Mouse (Mus musculus): ENCODE measurements around the gene Psmd7. TPM values are rescaled to one million over a fixed set of nuclear protein-coding genes. Genes with fewer than 3 reads are reported as not detected.
"Not testable (repeated sequence)": the region's sequence is repeated elsewhere in the genome, so short reads cannot be mapped to it uniquely, and the experiment has no call there.

The Psmd7 gene
- polyA plus RNA-seq (2016; fragmentation: Nextera tagmentation; extraction: Ambion mirVana) = 248 and 324 TPM in 2 replicates

DNA sequence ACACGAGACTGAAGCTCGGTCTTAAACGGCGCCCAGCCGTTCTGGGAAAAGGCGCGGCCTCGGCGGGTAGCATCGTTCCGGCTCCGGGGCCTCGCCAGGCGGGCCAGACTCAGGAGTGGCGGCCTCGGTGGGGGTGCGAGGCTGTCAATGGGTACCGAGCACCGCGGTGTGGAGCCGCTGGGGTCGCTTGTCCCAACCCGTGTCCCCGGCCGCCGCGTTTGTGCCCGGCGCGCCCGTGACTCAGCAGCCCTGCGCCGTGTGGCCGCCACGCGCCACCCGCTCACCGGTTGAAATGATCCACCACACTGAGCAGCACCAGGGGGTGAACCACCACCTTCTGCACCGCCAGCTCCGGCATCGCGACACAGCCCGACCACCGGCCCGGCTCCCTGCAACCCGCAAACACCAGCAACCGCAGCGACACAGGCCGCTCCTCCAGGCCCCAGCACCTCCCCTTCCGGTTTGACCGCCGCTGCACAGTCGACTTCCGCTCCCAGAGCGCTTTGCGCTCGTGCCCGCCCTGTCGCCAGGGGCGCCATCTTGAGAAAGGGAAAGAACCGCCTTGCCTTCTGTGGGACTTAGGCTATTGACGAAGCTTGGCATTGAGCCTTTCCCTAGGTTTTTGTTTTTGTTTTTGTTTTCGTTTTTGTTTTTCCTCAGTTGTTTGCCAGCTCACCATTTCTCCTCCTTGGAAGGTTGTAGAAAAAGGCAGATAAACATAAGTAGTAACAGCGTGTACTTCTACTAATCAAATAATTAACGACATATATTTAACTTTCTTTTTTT lies at the start of gene Psmd7:
Gene Psmd7 (minus strand): TSS at position 470 of the 786 bp plus-strand sequence.
- peak; percentile 96 for DNase-seq (ENCODE audit: low spot score)
- H3K27ac ChIP-seq = peak within 1 kb of the TSS; percentile 95
- H3K4me3 ChIP-seq = peak within 1 kb of the TSS; percentile 98
- no peaks in the 10 kb centered on the region for H3K27me3 ChIP-seq (ENCODE audit: insufficient read depth, poor library complexity, severe bottlenecking)
- peaks cover 31% of the 10 kb centered on the region for H3K36me3 ChIP-seq
- no peaks in the 10 kb centered on the region for H3K9me3 ChIP-seq
- 1% methylated on average over 65 of the region's 65 CpGs for WGBS
- H3K4me1 ChIP-seq = peaks cover 7% of the 10 kb centered on the region; the same call in 1 of the 2 replicates

DNA sequence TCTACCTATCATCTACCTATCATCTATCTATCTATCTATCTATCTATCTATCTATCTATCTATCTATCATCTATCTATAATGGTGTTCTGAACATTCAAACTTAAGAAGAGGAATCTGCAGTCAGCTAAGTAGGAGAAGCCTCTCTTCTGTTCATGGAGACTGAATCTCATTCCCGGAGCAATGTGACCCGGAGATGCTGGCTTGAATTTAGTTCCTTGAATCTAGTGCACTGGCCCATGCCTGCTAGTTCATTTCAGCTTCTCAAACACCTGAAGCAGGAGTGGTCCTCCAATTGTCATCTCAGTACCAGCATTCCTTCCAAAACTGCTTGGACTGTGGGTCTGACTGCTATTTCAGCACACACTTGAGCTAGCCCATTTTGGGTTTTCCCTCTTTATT lies 45.5 kb upstream of the Psmd7 start:
- no peak overlapping the region for H3K27ac ChIP-seq
- no peaks in the 10 kb centered on the region for H3K9me3 ChIP-seq
- no peak overlapping the region for H3K4me3 ChIP-seq
- no peaks in the 10 kb centered on the region for H3K36me3 ChIP-seq
- 93% methylated on average over 2 of the region's 2 CpGs for WGBS
- no peaks in the 10 kb centered on the region for H3K27me3 ChIP-seq (ENCODE audit: insufficient read depth, poor library complexity, severe bottlenecking)
- DNase-seq (ENCODE audit: low spot score) = peak; percentile 53
- no peaks in the 10 kb centered on the region for H3K4me1 ChIP-seq

DNA sequence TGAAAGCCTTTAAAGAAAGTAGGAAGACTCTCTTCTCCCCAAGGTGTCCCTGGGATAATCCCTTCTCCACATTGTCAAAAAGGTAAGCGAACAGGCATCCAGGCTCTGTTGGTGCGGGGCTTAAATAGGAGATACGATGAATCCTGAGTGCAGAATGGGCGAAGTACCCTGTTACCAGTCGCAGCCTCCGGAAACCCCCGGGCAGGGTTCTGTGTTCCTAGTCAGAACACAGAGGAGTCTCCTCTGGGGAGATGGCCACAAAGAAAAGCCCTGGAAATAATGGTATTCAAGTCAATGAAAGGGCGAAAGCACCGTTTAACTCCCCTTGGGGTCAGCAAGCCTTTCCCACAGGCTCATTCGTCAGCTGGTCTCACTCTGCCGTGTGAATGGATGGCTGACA lies 41.4 kb upstream of the Psmd7 start:
- no peaks in the 10 kb centered on the region for H3K4me1 ChIP-seq
- H3K4me3 ChIP-seq = no peak overlapping the region
- peak; percentile 64 for DNase-seq (ENCODE audit: low spot score)
- 82% methylated on average over 11 of the region's 11 CpGs for WGBS
- H3K36me3 ChIP-seq = no peaks in the 10 kb centered on the region
- H3K9me3 ChIP-seq = no peaks in the 10 kb centered on the region
- H3K27ac ChIP-seq = no peak overlapping the region
- H3K27me3 ChIP-seq (ENCODE audit: insufficient read depth, poor library complexity, severe bottlenecking) = no peaks in the 10 kb centered on the region

DNA sequence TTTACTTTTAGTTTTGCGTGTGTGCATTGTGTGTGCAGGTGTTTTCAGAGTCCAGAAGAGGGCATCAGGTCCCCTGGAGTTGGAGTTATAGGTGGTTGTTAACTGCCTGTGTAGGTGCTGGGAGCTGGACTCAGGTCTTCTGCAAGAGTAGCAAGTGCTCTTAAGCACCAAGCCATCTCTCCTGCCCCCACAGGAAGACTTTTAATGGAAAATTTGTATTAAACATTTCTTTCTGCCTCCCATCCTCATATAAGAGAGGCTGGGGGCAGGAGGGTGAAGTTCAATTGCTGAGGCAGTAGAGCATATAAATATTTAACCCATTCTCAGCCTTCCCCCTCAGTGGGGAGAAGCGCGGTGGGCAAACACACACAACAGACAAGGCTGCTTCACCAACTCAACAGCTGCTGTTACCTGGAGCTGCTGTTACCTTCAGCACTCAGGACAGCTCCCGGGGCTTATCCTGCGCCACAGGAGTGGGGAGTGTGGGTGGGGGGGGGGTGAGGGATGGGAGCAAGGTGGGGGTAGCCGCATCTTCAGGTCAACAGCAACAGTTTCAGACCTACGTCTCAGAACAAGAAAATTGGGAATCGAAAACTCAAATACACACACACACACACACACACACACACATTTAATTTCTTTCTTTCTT lies 40.4 kb upstream of the Psmd7 start:
- DNase-seq (ENCODE audit: low spot score) = peak; percentile 53
- no peaks in the 10 kb centered on the region for H3K27me3 ChIP-seq (ENCODE audit: insufficient read depth, poor library complexity, severe bottlenecking)
- 56% methylated on average over 8 of the region's 8 CpGs for WGBS

GRCm38 (mm10) chr8:107627881-107628280 lies 39.6 kb upstream of the Psmd7 start:
- DNase-seq (ENCODE audit: low spot score) = no peak
- Histone ChIP-seq H3K27me3 (ENCODE audit: insufficient read depth, poor library complexity, severe bottlenecking) (no peaks in the 10 kb centered on the region), H3K9me3 (no peaks in the 10 kb centered on the region), H3K4me3 (no peak overlapping the region), H3K4me1 (no peaks in the 10 kb centered on the region), H3K36me3 (no peaks in the 10 kb centered on the region), H3K27ac (no peak overlapping the region)
- WGBS = 87% methylated on average over 9 of the region's 9 CpGs

More for the DNA sequence above, 40.4 kb upstream of the Psmd7 start:
- H3K4me3 ChIP-seq = no peak overlapping the region
- no peaks in the 10 kb centered on the region for H3K4me1 ChIP-seq
- H3K36me3 ChIP-seq = no peaks in the 10 kb centered on the region
- no peak overlapping the region for H3K27ac ChIP-seq
- no peaks in the 10 kb centered on the region for H3K9me3 ChIP-seq

GRCm38 (mm10) chr8:107624301-107624700 lies 36.0 kb upstream of the Psmd7 start:
- H3K4me3 ChIP-seq; H3K4me1 ChIP-seq; H3K36me3 ChIP-seq; H3K27me3 ChIP-seq (ENCODE audit: insufficient read depth, poor library complexity, severe bottlenecking); H3K27ac ChIP-seq; H3K9me3 ChIP-seq: not testable (repeated sequence)
- DNase-seq (ENCODE audit: low spot score) = peak; percentile 56

DNA sequence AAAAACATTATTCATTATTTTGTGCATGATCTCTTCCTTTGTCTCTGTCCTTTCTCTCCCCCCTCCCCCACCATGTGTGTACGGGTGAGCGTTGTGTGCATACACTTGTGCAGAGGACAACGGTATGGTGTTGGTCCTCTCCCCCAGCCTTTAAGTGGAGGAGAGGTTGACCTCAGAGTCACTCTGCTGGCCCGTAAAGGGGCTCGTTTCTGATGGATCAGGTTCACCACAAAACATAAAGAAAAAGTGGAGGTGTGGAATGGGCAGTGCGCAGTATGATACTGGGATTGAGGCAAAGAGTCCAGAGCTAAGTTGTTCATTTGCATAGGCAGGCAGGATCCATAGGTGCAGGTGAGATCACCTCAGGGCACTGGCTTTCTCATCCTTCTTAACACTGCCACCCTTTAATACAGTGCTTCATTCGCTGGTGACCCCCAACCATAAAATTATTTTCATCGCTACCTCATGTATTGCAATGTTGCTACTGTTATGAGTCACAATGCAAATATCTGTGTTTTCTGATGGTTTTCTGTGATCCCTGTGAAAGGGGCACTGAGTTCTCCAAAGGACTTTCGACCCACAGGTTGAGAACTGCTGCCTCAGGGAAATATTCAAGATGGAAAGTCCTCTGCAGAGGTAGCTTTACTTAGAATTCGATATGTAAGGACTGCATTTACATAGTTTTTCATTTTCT lies 33.8 kb upstream of the Psmd7 start:
- Histone ChIP-seq H3K36me3 (no peaks in the 10 kb centered on the region), H3K9me3 (no peaks in the 10 kb centered on the region), H3K4me1 (no peaks in the 10 kb centered on the region), H3K27ac (no peak overlapping the region), H3K27me3 (ENCODE audit: insufficient read depth, poor library complexity, severe bottlenecking) (no peaks in the 10 kb centered on the region), H3K4me3 (no peak overlapping the region)
- WGBS = 89% methylated on average over 10 of the region's 10 CpGs
- peak; percentile 73 for DNase-seq (ENCODE audit: low spot score)

DNA sequence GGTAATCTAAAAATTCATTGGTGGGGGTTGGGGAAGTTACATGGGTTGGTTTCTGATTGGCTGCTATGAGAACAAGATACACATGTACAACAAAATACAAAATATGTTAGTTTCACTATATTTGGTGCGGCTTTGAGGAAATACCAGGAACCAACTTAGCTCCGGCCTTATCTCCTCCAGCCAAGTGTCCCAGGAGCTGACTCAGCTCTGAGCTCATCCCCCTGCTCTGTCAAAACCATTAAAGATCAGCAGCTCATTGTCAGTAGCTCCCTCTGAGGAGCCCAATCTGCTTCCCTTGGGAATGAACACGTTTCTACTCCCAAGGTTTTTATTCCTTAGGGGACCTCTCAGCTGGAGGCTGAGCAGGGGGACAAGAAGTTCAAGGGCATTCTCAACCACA lies 32.9 kb upstream of the Psmd7 start:
- WGBS = 20% methylated on average over 3 of the region's 3 CpGs
- DNase-seq (ENCODE audit: low spot score) = no peak
- Histone ChIP-seq H3K9me3 (no peaks in the 10 kb centered on the region), H3K27ac (no peak overlapping the region), H3K36me3 (no peaks in the 10 kb centered on the region), H3K27me3 (ENCODE audit: insufficient read depth, poor library complexity, severe bottlenecking) (no peaks in the 10 kb centered on the region), H3K4me3 (no peak overlapping the region), H3K4me1 (no peaks in the 10 kb centered on the region)

DNA sequence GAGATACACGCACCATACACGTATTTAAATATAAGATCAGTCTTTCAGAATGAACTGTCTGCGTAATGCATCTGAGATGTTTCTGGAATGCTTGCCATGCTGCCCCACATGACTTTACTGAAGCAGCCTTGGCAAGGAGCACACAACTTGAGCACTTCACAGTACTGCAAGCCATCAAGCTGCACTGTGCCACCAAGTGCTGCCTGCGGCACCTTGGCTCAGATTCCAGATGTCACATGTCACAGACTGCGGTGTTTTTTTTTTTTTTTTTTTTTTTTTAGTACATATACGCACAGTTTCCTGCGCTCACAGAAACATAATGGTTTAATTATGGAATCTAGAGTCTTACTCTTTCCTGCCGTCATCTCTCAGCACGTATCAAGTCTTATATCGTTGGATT lies 30.2 kb upstream of the Psmd7 start:
- H3K9me3 ChIP-seq = no peaks in the 10 kb centered on the region
- no peak for DNase-seq (ENCODE audit: low spot score)
- no peaks in the 10 kb centered on the region for H3K27me3 ChIP-seq (ENCODE audit: insufficient read depth, poor library complexity, severe bottlenecking)
- 88% methylated on average over 10 of the region's 10 CpGs for WGBS
- H3K36me3 ChIP-seq = no peaks in the 10 kb centered on the region
- no peak overlapping the region for H3K27ac ChIP-seq
- no peaks in the 10 kb centered on the region for H3K4me1 ChIP-seq
- H3K4me3 ChIP-seq = no peak overlapping the region

DNA sequence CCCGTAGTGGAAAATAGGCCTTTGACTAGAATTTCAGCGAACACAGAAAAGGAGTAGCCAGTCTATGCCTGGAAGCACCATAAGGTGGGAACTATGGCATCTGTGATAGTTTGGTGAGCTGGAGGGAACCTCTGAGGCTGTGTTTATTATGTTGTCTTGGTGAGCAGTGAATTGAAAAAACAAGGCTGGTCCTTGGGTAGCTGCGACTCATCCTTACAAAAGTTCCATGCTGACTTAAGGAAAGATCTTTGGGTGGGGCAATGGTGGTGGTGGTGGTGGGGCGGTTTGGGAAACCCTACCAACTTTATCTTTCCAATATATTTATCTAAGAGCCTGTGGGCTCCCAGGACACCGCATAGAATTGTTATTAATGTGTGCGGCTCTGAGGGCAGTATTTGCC lies 25.1 kb upstream of the Psmd7 start:
- Histone ChIP-seq H3K9me3 (no peaks in the 10 kb centered on the region), H3K36me3 (no peaks in the 10 kb centered on the region), H3K27me3 (ENCODE audit: insufficient read depth, poor library complexity, severe bottlenecking) (no peaks in the 10 kb centered on the region), H3K4me3 (no peak overlapping the region), H3K4me1 (no peaks in the 10 kb centered on the region), H3K27ac (no peak overlapping the region)
- 84% methylated on average over 6 of the region's 6 CpGs for WGBS
- peak; percentile 55 for DNase-seq (ENCODE audit: low spot score)

DNA sequence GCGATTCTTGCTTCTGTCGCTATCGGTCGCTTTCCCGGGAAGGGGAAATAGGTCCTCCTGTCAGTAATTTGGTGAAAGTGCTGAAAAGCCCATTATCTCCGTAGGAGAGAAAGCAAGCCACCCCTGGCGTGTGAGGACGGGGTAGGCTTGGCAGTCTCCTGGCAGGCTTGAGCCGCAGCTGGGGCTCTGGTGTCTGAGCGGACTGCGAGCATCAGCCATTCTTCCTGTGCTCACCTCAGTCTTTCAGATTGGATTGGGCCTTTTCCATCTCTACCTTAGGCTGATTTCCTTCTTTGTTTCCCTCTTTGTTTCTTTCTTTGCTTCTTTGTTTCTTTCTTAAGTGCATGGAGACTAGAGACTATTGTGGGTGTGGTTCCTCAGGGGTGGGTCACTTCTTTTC lies 22.6 kb upstream of the Psmd7 start:
- peak; percentile 67 for DNase-seq (ENCODE audit: low spot score)
- H3K27ac ChIP-seq = no peak overlapping the region

GRCm38 (mm10) chr8:107608751-107609150 lies 20.5 kb upstream of the Psmd7 start:
- Histone ChIP-seq H3K4me3 (no peak overlapping the region), H3K9me3 (no peaks in the 10 kb centered on the region), H3K4me1 (no peaks in the 10 kb centered on the region), H3K36me3 (no peaks in the 10 kb centered on the region), H3K27me3 (ENCODE audit: insufficient read depth, poor library complexity, severe bottlenecking) (no peaks in the 10 kb centered on the region; the same call in 1 of the 2 replicates), H3K27ac (no peak overlapping the region)
- DNase-seq (ENCODE audit: low spot score) = peak; percentile 27
- 85% methylated on average over 7 of the region's 7 CpGs for WGBS

More for the DNA sequence above, 22.6 kb upstream of the Psmd7 start:
- no peaks in the 10 kb centered on the region for H3K9me3 ChIP-seq
- H3K4me1 ChIP-seq = no peaks in the 10 kb centered on the region
- 27% methylated on average over 11 of the region's 11 CpGs for WGBS
- no peaks in the 10 kb centered on the region for H3K36me3 ChIP-seq
- H3K27me3 ChIP-seq (ENCODE audit: insufficient read depth, poor library complexity, severe bottlenecking) = no peaks in the 10 kb centered on the region; the same call in 1 of the 2 replicates
- peak overlapping the region; percentile 22; the same call in 1 of the 2 replicates for H3K4me3 ChIP-seq

DNA sequence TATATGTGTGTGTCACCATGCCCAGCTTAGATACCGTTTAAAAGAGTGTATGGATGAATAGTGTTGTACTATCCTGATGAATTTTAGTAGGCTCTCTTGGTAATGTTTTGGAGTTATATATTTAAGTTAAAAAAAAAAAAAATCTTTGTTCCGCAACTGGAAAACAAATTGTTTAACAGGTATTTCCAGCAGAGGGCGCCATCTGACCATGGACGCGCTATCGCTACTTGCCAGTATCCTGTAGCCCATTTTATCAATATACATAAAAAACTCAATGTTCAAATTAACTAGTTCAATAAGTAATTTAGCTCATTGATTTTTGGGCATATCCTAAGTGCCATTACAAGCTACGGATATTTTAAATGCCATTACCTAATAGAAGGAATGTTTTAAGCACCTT lies 14.8 kb upstream of the Psmd7 start:
- H3K36me3 ChIP-seq = no peaks in the 10 kb centered on the region
- 7% methylated on average over 7 of the region's 7 CpGs for WGBS
- no peak for DNase-seq (ENCODE audit: low spot score)
- no peaks in the 10 kb centered on the region for H3K4me1 ChIP-seq
- H3K27me3 ChIP-seq (ENCODE audit: insufficient read depth, poor library complexity, severe bottlenecking) = peaks cover 8% of the 10 kb centered on the region; the same call in 1 of the 2 replicates
- no peak overlapping the region for H3K27ac ChIP-seq
- no peaks in the 10 kb centered on the region for H3K9me3 ChIP-seq
- no peak overlapping the region for H3K4me3 ChIP-seq
